ENCODE assay signal across 10 mouse cellular contexts in genomic region chr9:82861316-82861715, GRCm38 (mm10). TPM values are rescaled to one million over a fixed set of nuclear protein-coding genes. Genes with fewer than 3 reads are reported as not detected.
DNase-seq lines count a peak whose midpoint lies in the region; ATAC-seq and TF ChIP-seq lines count a peak whose summit lies in the region.
"Had no signal": no experiment of that assay in that cellular context is flagged by ENCODE, and none has a peak within 500 bp of the region (broad histone marks: within the 10 kb centered on the region; RNA-seq: fewer than 3 reads in every experiment).

No protein-coding gene starts in this region.

- no peaks in the 10 kb centered on the region for H3K9me3 ChIP-seq in lung, embryonic 14.5 days (ENCODE audit: low read depth, low read length)
- H3K9me3 ChIP-seq in embryonic facial prominence, embryonic 15.5 days (replicated peaks), result no peaks in the 10 kb centered on the region
- no peaks in the 10 kb centered on the region for H3K9me3 ChIP-seq in stomach, embryonic 15.5 days
- H3K9me3 ChIP-seq: forebrain, embryonic 13.5 days had no signal

- no peak for TF ChIP-seq CTCF in lung, embryonic 14.5 days (IDR thresholded peaks at IDR 0.05; ENCODE audit: low read depth)

- peak; percentile 50 to 56 for DNase-seq in heart, adult 18-20 months
- DNase-seq in heart, postnatal 4 days, result no peak
- DNase-seq in lung, embryonic 14.5 days, result peak; percentile 4
- DNase-seq in lung, postnatal 10 days, result no peak
- no peak for DNase-seq in embryo, embryonic 11 days
- DNase-seq in right cerebral cortex, adult 2 months (ENCODE audit: low spot score in 2 of 2), result no peak
- DNase-seq: kidney, adult 9 months had no signal

- ATAC-seq in lung, embryonic 14.5 days (ENCODE audit: insufficient read depth), result no peak
- ATAC-seq in embryonic facial prominence, embryonic 15.5 days (ENCODE audit: insufficient number of reproducible peaks, low FRiP score, low TSS enrichment, low read depth), result no peak
- no peak for ATAC-seq in stomach, embryonic 15.5 days (ENCODE audit: insufficient read depth, low FRiP score, low read depth)
- ATAC-seq: forebrain, embryonic 13.5 days had no signal

- H3K4me1 ChIP-seq in lung, embryonic 14.5 days (ENCODE audit: insufficient read depth), result no peaks in the 10 kb centered on the region
- 0 out of 2 replicates have a peak, but pooled peaks cover 4% of the 10 kb centered on the region for H3K4me1 ChIP-seq in embryonic facial prominence, embryonic 15.5 days
- H3K4me1 ChIP-seq in stomach, embryonic 15.5 days, result no peaks in the 10 kb centered on the region
- H3K4me1 ChIP-seq: forebrain, embryonic 13.5 days had no signal

- 0 out of 2 replicates have a peak, but pooled peaks cover 6% of the 10 kb centered on the region for H3K36me3 ChIP-seq in lung, embryonic 14.5 days (ENCODE audit: insufficient read depth)
- 0 out of 2 replicates have a peak, but pooled peaks cover 3% of the 10 kb centered on the region for H3K36me3 ChIP-seq in embryonic facial prominence, embryonic 15.5 days
- no peaks in the 10 kb centered on the region for H3K36me3 ChIP-seq in stomach, embryonic 15.5 days

- no peak overlapping the region for H3K4me2 ChIP-seq in lung, embryonic 14.5 days
- no peak overlapping the region for H3K4me2 ChIP-seq in embryonic facial prominence, embryonic 15.5 days (replicated peaks)
- no peak overlapping the region for H3K4me2 ChIP-seq in stomach, embryonic 15.5 days
- H3K4me2 ChIP-seq: forebrain, embryonic 13.5 days had no signal

- H3K4me3 ChIP-seq in lung, embryonic 14.5 days (ENCODE audit: low read depth, low read length), result no peak overlapping the region
- no peak overlapping the region for H3K4me3 ChIP-seq in embryonic facial prominence, embryonic 15.5 days (replicated peaks)
- H3K4me3 ChIP-seq in stomach, embryonic 15.5 days (replicated peaks), result no peak overlapping the region
- H3K4me3 ChIP-seq: forebrain, embryonic 13.5 days had no signal

- WGBS in lung, embryonic 14.5 days, result 77% methylated on average over 4 of the region's 4 CpGs
- 55% methylated on average over 4 of the region's 4 CpGs for WGBS in embryonic facial prominence, embryonic 15.5 days
- WGBS in stomach, embryonic 15.5 days, result 57% methylated on average over 4 of the region's 4 CpGs

- no peaks in the 10 kb centered on the region for H3K27me3 ChIP-seq in lung, embryonic 14.5 days (ENCODE audit: insufficient read depth, low read length)
- H3K27me3 ChIP-seq in embryonic facial prominence, embryonic 15.5 days, result no peaks in the 10 kb centered on the region
- no peaks in the 10 kb centered on the region for H3K27me3 ChIP-seq in stomach, embryonic 15.5 days (replicated peaks)
- H3K27me3 ChIP-seq: forebrain, embryonic 13.5 days had no signal

- H3K9ac ChIP-seq in lung, embryonic 14.5 days, result no peak overlapping the region
- no peak overlapping the region for H3K9ac ChIP-seq in embryonic facial prominence, embryonic 15.5 days
- H3K9ac ChIP-seq in stomach, embryonic 15.5 days, result no peak overlapping the region
- H3K9ac ChIP-seq: forebrain, embryonic 13.5 days had no signal

- no peak overlapping the region; the same call in 1 of the 2 replicates for H3K27ac ChIP-seq in lung, embryonic 14.5 days (ENCODE audit: low read depth)
- H3K27ac ChIP-seq in embryonic facial prominence, embryonic 15.5 days (replicated peaks), result peak overlapping the region; percentile 44
- H3K27ac ChIP-seq in stomach, embryonic 15.5 days, result peak overlapping the region; percentile 9; the same call in 1 of the 2 replicates
- H3K27ac ChIP-seq: forebrain, embryonic 13.5 days had no signal

RNA-seq across cellular contexts. Expression of gene Irak1bp1, which starts 32.0 kb away (rescaled TPM):
- total RNA-seq in heart, adult 18-20 months (2021), result 1 to 10 TPM; 2.0 to 2.3 TPM
- 1 to 10 TPM; 3.9 to 4.1 TPM for total RNA-seq in heart, postnatal 4 days (2021)
- 24.9 and 26.6 TPM in 2 replicates for polyA plus RNA-seq in lung, embryonic 14.5 days (2014; fragmentation: Nextera tagmentation; extraction: Ambion mirVana)
- polyA plus RNA-seq in embryonic facial prominence, embryonic 15.5 days (2015; fragmentation: Nextera tagmentation; extraction: Ambion mirVana), result 19.6 and 20.4 TPM in 2 replicates
- 16.5 and 16.7 TPM in 2 replicates for polyA plus RNA-seq in stomach, embryonic 15.5 days (2015; fragmentation: Nextera tagmentation; extraction: Ambion mirVana)

Comparison
In these comparisons a context has a peak if more than half of its experiments do, and no peak if none do; other contexts are left out.
1. DNase-seq: peak in heart, adult 18-20 months (2 of 2) and lung, embryonic 14.5 days (single experiment); none in heart, postnatal 4 days (single experiment), lung, postnatal 10 days (single experiment), embryo, embryonic 11 days (single experiment) and right cerebral cortex, adult 2 months (0 of 2).